Mouse (Mus musculus): ENCODE results near the gene Ahdc1. TPM values are rescaled to one million over a fixed set of nuclear protein-coding genes. Genes with fewer than 3 reads are reported as not detected.

The Ahdc1 gene
- polyA plus RNA-seq, 1 experiment = 18.3 TPM

DNA sequence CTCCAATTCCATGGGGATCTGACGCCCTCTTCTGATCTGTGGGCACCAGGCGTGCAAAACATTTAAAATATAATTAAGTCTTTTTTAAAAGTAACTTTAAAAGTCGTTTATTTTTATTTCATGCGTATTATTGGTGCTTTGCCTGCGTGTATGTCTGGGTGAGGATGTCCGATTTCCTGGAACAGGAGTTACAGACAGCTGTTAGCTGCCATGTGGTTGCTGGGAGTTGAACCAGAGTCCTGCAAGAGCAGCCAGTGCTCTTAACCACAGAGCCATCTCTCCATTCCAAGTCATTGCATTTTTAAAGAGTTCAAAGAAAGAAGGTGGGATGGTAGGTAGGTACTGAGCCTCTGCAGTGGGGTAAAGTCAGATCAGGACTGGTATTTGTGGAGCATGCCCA, 43.5 kb downstream of the Ahdc1 start:
- no peak for DNase-seq (ENCODE audit: low read depth)

GRCm38 (mm10) chr4:133055163-133055951, 44.3 kb downstream of the Ahdc1 start:
- DNase-seq (ENCODE audit: low read depth) = no peak

- DNase-seq (ENCODE audit: low read depth) = no peak
These were observed 45.2 kb downstream of the Ahdc1 start for GRCm38 (mm10) chr4:133056069-133056890.

DNA sequence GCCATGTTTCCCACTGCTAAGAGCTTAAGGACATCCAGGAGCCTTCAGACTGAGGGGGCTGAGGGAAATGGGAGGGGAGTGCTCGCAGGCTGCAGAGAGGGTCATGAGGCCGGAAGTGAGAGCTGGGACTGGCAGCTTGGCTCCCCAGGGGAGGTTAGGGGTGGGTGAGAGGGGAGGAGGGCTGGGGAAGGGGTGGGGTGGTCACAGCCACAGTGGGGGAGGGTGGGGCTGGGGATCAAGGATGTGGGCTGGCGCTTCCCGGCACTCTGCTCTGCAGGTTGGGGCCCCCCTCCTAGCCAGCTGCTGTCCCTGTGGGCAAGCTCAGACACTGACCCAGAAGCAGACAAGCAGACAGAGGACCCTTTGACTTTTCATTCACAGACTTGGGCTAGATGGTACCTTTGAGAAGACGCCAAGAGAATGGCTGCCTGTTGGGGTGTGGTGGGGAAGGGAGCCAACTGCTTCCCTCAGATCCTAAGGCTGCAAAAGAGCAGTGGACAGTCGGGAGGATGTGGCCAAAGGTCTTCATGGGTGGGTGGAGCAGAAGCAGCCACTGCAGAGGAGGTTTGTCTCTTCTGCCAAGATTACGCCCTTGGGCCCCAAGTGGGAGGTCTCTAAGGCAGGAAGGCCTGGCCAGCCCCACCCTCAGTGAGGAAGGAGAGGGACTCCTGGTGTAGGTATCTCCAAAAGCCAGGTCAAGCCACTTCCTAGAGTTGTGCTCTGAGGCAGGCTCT, 46.5 kb downstream of the Ahdc1 start:
- no peak for DNase-seq (ENCODE audit: low read depth)

DNA sequence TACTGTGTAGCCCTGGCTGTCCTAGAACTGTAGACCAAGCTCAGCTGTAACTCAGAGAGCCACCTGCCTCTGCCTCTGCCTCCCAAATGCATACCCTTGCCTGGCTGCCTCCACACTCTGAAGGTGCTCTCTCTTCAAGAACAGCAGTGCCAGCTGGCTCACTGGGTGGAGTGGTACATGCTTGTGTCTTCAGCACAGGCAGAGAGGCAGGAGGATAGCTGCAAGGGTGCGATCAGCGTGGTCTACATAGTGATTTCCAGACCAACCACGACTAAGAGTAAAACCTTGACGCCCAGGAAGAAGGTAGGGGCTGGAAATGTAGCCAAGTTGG, 47.0 kb downstream of the Ahdc1 start:
- DNase-seq (ENCODE audit: low read depth) = no peak

GRCm38 (mm10) chr4:133058513-133059480, 47.7 kb downstream of the Ahdc1 start:
- DNase-seq (ENCODE audit: low read depth) = no peak

- DNase-seq (ENCODE audit: low read depth) = no peak
These were observed 49.6 kb downstream of the Ahdc1 start for GRCm38 (mm10) chr4:133060702-133061101.

GRCm38 (mm10) chr4:133061798-133062197, 50.7 kb downstream of the Ahdc1 start:
- DNase-seq (ENCODE audit: low read depth) = no peak

DNA sequence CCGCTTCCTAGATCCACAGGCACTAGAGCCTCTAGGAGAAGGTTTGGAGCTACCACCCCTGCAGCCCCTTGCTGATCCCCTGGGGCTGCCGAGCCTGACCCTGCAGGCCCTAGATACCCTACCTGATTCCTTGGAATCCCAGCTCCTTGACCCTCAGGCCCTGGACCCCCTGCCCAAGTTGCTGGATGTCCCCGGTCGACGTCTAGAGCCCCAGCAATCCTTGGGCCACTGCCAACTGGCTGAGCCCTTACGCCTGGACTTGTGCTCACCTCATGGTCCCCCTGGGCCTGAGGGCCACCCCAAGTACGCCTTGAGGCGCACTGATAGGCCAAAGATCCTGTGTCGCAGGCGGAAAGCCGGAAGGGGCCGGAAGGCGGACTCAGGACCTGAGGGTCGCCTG, 51.2 kb downstream of the Ahdc1 start:
- DNase-seq (ENCODE audit: low read depth) = no peak

GRCm38 (mm10) chr4:133063203-133063602, 52.1 kb downstream of the Ahdc1 start:
- no peak for DNase-seq (ENCODE audit: low read depth)

DNA sequence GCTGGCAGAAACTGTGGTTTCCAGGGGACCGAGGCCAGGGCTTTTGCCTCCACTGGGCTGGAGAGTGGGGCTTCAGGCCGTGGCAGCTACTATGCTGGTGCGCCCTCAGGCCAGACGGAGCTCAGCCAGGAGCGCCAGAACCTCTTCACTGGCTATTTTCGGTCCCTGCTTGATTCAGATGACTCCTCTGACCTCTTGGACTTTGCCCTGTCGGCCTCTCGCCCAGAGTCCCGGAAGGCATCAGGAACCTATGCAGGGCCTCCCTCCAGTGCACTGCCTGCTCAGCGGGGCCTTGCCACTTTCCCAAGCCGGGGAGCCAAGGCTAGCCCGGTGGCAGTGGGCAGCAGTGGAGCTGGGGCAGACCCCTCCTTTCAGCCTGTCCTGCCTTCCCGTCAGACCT, 52.7 kb downstream of the Ahdc1 start:
- DNase-seq (ENCODE audit: low read depth) = no peak

GRCm38 (mm10) chr4:133064791-133065190, 53.7 kb downstream of the Ahdc1 start:
- DNase-seq (ENCODE audit: low read depth) = no peak

GRCm38 (mm10) chr4:133065894-133066386, 54.9 kb downstream of the Ahdc1 start:
- DNase-seq (ENCODE audit: low read depth) = no peak

DNA sequence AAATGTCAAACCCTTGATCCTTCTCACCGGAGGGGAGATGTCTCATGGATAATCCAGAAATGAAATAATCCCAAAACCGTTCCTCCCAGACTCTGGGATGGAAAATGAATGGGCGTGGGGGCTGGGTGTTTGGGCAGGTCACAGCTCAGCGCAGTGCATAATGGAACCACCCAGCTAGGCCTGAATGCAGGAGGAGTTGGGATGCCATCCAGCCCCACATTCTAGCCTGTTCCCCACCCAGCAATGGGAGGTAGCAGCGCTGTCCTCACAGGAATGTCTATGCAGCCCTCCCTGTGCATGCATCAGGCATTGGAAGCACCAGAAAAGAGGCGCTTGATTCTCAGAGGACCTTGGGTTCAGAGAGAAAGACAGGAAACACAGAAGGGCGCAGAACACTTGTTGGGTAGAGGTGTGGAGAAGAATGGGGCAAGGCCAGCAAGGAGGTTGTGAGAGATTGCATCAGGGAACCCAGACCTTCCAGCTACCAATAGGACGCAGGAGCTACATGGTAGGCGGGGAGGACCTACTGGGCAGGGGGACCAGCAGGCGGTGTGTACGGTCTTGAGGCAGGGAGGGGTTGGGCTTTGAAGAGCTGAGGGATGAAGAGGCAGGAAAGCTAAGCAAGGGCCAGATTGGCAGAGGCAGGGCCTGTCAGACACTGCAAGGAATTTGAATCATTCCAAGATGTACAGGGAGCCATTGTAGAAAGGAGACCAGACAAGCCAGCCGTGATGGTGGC, 57.5 kb downstream of the Ahdc1 start:
- DNase-seq (ENCODE audit: low read depth) = no peak

GRCm38 (mm10) chr4:133070388-133070787, 59.3 kb downstream of the Ahdc1 start:
- no peak for DNase-seq (ENCODE audit: low read depth)

GRCm38 (mm10) chr4:133070821-133071372, 59.8 kb downstream of the Ahdc1 start:
- DNase-seq (ENCODE audit: low read depth) = no peak

GRCm38 (mm10) chr4:133073192-133073591, 62.1 kb downstream of the Ahdc1 start:
- no peak for DNase-seq (ENCODE audit: low read depth)

DNA sequence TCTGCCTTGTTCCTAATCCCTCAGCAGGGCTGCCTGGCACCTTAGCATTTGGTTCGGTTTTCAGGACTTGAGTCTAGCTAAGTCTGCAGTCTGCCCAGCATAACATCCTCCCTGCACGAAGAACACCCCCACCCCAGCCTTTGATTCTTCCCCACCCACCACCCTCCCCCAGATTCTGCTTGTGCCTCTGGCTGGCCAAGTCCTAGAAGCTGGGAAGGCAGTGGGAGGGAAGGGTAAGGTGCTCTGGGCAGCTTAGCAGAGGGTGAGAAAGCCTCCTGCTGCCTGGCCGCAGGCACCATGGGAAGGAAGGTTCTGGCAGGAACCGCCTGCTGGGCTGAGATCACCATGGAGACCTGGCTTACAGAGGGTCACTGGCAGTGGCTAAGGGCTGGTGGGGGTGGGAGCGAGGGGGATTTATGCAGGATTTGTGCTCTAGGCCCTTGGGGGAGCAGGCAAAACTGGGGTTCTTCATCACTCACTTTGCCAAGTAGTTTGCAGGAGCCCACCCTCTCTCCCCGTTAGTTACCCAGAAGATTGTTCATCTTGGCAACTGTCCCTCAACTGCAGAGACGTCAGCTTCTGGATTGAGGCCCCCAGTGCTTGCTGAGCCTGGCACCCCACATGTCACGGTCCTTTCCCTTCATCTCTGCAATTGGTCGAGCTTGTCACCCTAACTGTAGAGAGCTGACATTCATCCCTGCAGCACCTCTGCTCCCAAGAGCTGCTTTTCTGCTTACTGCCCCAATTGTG, 63.2 kb downstream of the Ahdc1 start:
- no peak for DNase-seq (ENCODE audit: low read depth)

DNA sequence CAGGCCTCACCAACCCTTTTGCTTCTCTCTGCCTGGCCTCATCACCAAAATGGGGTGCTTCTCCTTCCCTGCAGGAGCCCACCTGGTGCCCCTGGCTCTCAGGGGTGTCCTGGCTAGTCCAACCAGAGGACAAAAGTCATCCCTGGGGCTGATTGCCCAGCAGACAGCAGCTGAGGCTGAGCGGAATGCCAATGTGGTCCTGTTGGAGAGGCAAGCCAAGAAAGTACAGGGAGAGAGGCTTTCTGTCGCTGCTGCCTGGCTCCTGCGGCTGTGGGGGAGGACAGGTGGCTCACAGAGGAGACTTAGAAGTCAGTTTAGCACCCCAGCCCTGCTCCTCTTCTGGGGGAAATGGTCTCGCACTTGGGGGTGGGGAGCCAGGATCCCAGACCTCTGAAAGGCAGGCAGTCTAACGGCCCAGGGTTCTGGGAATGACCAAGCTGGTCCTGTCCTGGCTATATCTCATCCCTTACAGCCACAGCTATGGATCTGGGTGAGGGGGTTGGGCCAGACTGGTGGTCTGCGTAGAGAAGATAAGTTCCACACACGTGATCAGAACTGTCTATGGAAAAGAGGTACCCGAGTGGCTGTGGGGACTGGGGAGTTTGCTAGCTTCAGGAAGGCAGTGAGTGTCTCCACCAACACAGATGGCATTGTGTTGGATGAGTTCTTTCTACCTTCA, 64.0 kb downstream of the Ahdc1 start:
- no peak for DNase-seq (ENCODE audit: low read depth)

All from gonadal fat pad, adult 2 months (tissue).